Mouse (Mus musculus) kidney, postnatal 25 days (tissue): ENCODE measurements around the gene Jph4.
A peak's percentile ranks its signal among the peaks of the same experiment; 100 is the strongest.

Experiments
- DNase-seq, 2 experiments: peaks; one replicate each; pipeline ENCODE4 v3.0.0; 2021; ENCODE audit warnings: mixed read lengths in 2 of 2

Jph4 gene

GRCm38 (mm10) chr14:55093927-55094326 is 22.8 kb downstream of the Jph4 start:
- DNase-seq, result no peak

DNA sequence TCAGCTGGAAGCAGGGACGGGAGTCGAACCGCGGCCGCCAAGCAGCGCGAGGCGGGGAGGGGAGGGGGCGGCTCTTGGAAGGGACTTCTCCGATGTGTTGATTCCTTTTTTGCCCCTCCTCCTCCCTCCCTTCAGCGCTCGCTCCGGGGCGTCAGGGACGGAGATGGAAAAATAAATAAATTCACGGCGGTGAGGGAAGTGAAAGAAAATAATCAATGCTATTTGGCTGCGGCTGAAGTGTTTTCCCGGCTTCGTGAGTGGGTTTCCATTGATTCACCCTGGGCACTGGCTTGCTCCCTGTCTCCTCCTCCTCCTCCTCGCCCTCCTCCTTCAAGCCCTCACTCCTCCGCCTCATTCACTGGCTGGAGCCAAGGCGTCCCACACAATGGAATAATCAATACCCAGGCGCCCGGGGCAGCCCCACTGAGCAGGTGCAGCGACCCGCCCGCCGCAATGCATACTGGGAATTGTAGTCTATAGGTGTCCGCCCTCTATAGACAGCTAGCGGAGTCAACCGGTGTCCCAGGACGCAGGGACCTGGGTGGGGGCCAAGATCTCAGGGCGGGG is 24.6 kb downstream of the Jph4 start, which contains the start of gene Zfhx2:
Gene Zfhx2, minus strand, starts transcription at position 314 of the 567 bp plus-strand sequence.
- peak; percentile 97 for DNase-seq

DNA sequence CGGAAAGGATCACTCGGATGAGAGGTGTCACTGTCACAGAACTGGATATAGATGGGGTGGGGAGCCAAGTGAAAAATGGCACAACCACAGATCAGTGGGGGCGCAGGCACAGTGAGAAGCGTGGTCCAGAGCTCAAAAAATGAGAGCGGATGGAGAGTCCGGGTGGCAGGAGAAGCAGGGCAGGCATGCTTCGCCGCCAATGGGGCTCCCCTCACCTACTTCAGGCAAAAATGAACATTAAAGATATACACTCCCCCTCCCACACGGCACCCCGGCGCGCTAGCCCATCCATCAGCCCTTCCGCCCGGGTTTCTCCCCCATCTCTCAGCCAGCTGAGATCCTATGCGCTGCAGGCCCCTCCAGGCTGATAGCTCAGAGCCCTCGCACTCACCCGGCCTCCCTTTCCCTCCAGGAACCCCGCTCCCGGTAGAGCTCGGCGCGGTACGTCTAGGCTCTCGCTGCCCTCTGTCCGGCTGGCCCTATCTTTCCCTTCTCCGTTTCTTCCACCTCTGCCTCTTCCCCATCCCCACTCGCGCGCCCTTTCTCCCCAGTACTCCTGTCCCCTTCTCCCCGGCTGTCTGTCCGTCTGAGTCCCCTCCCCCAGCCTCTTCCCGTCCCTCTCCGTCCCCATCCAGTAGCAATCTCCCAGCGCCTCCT is 25.4 kb downstream of the Jph4 start:
- no peak for DNase-seq

DNA sequence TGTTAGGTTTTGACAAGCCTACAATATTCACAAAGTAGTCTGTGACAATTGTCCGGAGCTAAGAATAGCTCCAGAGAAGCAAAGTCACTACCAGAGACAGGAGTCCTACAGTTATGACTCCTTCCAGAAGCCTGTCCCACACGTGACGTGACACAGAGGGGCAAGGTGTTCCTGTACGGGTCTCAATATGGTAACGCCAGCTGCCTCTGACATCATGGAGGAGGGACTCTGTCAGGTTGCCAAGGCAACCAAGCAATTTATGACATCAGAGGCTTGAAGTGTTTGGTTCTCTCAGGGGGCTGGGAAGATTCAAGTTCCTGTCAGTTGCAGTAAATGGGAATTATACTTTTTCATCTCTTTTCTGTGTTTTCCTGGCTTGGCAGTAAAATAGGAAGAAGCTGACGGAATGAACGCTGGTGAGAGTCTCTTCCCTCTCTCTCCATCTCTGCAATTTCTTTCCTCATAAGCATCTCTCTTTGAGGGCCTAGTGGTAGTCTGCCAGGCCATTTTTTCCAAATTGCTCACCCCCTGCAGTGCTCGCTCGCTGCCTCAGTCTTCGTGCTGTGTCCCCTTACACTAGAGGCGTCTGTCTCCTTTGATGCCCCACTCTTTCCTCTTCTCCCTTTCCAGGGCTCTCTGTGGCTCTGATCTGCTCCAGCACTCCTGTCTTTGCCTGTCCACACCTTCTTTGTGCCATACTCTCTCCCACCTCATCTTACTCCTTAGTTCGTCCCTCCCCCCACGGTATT is 27.4 kb downstream of the Jph4 start:
- DNase-seq, result no peak

- DNase-seq, result no peak
Measured at GRCm38 (mm10) chr14:55086009-55086514, 30.7 kb downstream of the Jph4 start.

- peak; percentile 84 to 90 for DNase-seq
Measured at GRCm38 (mm10) chr14:55085324-55086008, 31.3 kb downstream of the Jph4 start.

GRCm38 (mm10) chr14:55083481-55083880 is 33.3 kb downstream of the Jph4 start:
- peak in 1 of 2 experiments; percentile 45 for DNase-seq

DNA sequence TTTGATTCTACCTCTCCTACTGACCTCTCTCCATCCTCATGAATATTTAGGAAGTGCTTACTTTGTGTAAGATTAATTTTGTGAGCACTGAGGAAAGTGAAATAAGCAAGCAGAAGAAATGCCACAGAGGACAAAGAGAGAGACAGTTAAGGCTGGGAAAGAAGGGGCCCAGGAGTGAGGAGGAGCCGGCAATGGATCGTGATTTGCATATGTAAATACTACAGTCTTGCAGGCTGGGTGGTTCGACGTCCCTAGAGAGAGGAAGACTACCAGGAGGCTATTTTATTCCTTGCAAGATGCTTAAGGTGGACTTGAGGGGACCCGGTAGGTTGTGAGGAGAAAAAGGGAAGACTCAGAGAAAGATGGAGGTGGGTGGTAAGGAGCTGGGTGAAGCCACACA is 35.6 kb downstream of the Jph4 start:
- no peak for DNase-seq

DNA sequence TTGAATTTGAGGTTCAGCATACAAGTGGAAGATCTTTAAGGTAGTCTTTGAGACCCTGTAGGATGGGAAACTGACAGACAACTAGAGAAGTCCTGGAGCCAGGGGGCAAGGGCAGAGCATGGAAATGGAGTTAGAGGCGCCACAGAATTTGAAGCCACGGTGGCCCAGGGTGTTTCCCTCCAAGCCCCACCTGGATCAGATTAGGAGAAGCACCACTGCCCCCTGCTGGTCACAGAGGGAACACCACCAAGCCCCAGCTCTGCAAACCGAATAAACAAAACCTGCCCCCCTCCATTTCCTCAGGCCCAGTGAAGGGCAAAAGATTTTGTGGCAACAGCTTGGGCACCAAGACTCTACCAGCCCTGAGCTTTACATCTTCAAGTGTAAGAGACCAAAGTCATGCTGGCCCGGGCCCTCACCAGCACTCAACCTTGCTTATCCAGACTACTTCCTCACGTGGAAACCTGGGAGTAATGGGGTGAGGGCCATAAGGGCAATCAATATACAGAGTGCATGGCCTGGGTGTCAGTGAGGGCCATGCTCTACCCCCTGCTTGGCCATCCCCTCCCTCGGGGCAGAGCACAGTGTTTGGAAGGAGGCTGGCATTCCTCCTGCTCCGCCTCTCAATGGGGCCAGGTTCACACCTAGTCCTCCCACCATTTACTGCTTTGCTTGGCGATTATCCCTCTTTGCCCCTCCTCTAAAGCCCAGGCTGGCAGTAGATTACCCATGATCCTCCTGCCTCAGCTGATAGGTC is 37.3 kb downstream of the Jph4 start:
- peak; percentile 70 to 82 for DNase-seq

GRCm38 (mm10) chr14:55078366-55078989 is 38.3 kb downstream of the Jph4 start:
- DNase-seq, result no peak

- no peak for DNase-seq
Measured at GRCm38 (mm10) chr14:55077481-55078365, 39.0 kb downstream of the Jph4 start.

DNA sequence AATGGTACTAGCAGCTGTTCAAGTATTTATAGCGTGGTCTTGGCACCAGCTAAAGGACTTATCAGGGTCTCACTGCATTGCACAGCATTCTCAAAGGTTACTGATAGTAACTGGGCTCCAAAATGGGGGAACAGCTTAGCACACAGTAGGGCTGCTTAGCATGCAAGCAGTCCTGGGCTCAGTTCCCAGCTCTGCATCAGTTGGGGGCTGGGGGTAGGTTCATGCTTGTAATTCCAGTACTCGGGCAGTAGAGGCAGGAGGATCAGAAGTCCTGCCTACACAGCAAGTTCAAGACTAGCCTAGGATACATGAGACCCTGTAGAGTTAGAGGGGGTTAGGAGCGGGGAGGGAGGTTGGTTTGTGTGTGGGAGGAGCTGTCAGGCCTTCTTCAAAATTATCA is 39.8 kb downstream of the Jph4 start:
- no peak for DNase-seq

DNA sequence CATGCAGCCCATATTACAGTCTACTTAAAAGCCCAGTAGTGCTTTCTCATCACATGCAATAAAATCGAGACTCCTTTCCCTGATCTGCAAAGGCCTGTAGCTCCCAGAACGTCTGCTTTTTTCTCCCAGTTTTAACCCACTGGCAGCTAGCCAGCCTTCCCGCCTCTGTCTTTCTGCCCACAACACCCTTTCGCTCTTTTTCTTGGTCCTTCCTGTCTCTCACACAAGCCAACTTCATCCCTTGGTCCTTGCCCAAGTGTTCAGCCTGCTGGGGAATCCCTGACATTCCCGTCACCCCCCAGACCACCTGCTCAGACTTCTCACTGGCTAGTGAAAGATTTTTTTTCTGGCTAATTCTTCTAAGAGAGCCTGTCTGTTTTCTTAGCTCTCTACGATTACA is 40.5 kb downstream of the Jph4 start:
- DNase-seq, result peak in 1 of 2 experiments; percentile 20

GRCm38 (mm10) chr14:55074416-55074815 is 42.3 kb downstream of the Jph4 start:
- DNase-seq, result no peak

- no peak for DNase-seq
Measured at GRCm38 (mm10) chr14:55071756-55072155, 45.0 kb downstream of the Jph4 start.

DNA sequence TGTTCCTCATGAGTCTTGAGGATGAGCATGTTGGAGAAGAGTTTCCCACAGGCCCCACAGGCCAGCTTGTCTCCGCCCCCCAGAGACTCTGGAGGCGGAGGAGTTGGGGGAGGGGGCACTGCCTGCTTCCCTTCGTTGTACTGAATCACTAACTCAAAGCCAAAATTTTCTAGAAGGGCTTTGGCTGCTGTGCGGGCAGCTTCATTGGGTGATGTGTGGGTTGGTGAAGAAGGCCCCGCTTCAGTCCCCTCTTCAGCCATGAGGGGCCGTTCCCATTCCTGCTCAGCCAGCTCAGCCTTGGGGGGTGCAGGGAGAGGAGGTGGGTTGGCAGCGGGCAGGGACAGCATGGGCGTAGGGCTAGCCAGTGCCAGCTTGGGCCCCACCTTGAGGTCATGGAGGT is 50.7 kb downstream of the Jph4 start:
- DNase-seq, result no peak

DNA sequence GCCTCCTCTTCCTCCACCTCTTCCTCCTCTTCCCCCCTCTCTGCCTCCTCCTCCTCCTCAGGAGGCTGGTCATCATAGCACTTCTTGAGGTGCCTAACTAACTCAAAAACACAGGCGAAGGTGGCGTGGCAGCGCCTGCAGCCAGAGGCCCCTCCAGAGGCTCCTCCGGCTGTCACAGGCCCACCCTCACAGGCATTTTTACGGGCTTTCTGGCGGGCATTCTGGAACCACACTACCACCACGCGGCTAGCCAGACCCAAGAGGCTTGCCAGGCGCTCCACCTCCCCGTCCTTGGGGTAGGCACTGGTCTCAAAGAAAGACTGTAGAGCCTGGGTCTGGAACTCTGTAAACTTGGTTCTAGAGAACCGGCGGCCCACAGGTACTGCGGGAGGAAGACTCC is 51.3 kb downstream of the Jph4 start:
- peak in 1 of 2 experiments; percentile 36 for DNase-seq

DNA sequence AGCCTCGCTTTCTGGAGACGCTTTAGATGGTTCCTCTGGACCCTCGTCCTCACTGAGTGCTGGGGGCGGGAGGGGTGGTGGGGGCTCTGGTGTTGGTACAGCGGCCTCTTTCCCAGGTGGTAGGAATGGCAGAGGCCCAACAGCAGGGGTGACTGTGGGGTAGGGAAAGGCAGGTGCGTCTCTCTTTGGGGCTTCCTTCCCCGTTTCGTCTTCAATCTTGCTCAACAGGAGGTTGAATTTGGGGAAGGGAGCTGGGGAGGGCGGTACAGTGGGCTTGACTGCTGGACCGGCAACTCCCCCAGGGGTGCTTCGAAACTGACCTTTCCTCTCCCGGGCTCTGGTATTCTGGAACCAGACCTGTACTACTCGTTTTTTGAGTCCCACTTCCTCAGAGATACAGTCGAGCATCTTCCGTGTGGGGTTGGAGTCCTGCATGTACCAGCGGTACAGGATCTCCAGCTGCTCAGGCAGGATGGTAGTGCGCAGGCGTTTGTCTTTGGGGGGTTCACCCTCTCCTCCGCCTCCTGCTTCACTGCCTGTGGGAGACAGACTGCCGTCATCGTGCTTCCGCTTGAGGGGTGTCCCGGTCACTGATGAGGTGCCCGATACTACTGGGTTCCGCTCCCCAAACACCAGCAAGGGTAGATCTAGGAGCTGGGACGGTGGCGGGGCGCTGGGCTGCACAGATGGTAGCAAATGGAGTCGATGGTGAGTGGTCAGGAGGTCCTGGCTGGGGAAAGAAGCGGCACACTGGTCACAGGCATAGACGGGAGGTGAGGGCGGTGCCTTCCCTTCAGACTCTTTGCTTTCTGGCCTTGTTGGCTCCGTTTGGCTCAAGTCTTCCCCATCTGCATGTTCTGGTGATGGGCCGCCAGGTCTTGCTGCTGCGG is 52.0 kb downstream of the Jph4 start:
- DNase-seq, result peak in 1 of 2 experiments; percentile 33

DNA sequence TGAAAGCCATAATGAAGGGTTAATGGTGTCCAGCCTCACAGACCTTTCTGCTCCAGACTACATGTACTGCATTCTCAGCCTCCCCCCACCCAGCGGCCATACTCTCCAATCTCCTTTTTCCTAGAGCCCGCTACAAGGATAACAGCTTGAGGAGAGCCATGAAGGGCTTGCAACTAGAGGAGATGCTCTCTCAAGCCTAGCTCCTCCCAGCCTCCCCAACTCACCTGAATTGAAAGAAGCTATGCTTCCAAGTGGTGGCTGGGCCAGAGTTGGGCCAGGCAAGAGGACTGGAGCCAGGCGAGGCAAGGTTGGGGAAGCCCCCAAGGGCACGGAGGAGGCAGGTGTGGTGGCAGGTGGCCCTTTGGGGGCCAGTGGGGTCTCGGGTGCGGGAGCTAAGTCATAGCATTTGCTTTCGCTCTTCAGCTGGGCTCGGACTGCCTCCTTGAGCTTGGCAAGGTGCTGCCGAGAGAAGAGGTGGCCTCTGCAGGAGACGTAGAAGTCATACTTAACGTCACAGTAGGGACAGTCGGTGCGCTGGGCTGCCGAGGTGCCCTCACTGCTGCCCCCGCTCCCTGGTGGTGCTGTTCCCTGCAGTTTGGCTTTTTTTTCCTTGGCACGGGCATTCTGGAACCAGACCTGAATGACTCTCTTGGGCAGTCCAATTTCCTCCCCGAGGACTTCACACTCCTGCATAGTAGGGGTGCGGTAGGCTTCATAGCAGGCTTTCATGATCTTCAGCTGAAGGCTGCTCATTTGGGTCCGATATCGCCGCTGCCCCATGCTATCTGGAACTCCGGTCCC is 53.0 kb downstream of the Jph4 start:
- no peak for DNase-seq
